Mouse (Mus musculus) urinary bladder, adult 18-20 months (tissue): ENCODE results near the gene Sdk1.

Source experiments
- DNase-seq, 2 experiments: peaks; one replicate each; pipeline ENCODE4 v3.0.0; 2022; ENCODE audit warnings: low spot score in 2 of 2, mixed read lengths in 2 of 2

Gene Sdk1

GRCm38 (mm10) chr5:142113210-142114175 lies 872.2 kb downstream of the Sdk1 start:
- no peak for DNase-seq

GRCm38 (mm10) chr5:142127779-142128178 lies 886.5 kb downstream of the Sdk1 start:
- DNase-seq: no peak

- DNase-seq: no peak
Observed at GRCm38 (mm10) chr5:142128181-142128611, 886.9 kb downstream of the Sdk1 start.

- no peak for DNase-seq
Observed at GRCm38 (mm10) chr5:142130004-142130403, 888.7 kb downstream of the Sdk1 start.

- DNase-seq: no peak
Observed at GRCm38 (mm10) chr5:142139978-142140377, 898.7 kb downstream of the Sdk1 start.

- DNase-seq: no peak
Observed at GRCm38 (mm10) chr5:142149594-142149993, 908.3 kb downstream of the Sdk1 start.

- DNase-seq: no peak
Observed at GRCm38 (mm10) chr5:142150756-142151155, 909.5 kb downstream of the Sdk1 start.

- no peak for DNase-seq
Observed at GRCm38 (mm10) chr5:142156868-142157852, 915.9 kb downstream of the Sdk1 start.

- DNase-seq: no peak
Observed at GRCm38 (mm10) chr5:142163483-142163882, 922.2 kb downstream of the Sdk1 start.

- DNase-seq: no peak
Observed at GRCm38 (mm10) chr5:142173636-142174035, 932.3 kb downstream of the Sdk1 start.

GRCm38 (mm10) chr5:142178164-142178563 lies 936.9 kb downstream of the Sdk1 start:
- DNase-seq: no peak

GRCm38 (mm10) chr5:142179304-142179703 lies 938.0 kb downstream of the Sdk1 start:
- DNase-seq: no peak

GRCm38 (mm10) chr5:142181862-142182261 lies 940.6 kb downstream of the Sdk1 start:
- no peak for DNase-seq

GRCm38 (mm10) chr5:142188765-142189164 lies 947.5 kb downstream of the Sdk1 start:
- DNase-seq: no peak

- DNase-seq: no peak
Observed at GRCm38 (mm10) chr5:142209911-142210310, 968.6 kb downstream of the Sdk1 start.

- DNase-seq: no peak
Observed at GRCm38 (mm10) chr5:142212252-142212651, 971.0 kb downstream of the Sdk1 start.

GRCm38 (mm10) chr5:142215981-142216380 lies 974.7 kb downstream of the Sdk1 start:
- DNase-seq: no peak

- DNase-seq: no peak
Observed at GRCm38 (mm10) chr5:142220851-142221503, 979.7 kb downstream of the Sdk1 start.

- DNase-seq: no peak
Observed at GRCm38 (mm10) chr5:142228957-142229810, 987.9 kb downstream of the Sdk1 start.

- no peak for DNase-seq
Observed at GRCm38 (mm10) chr5:142229811-142230205, 988.5 kb downstream of the Sdk1 start.

- DNase-seq: no peak
Observed at GRCm38 (mm10) chr5:142240288-142240687, 999.0 kb downstream of the Sdk1 start.
